Mouse (Mus musculus): ENCODE measurements around the gene Spem2.

- TF ChIP-seq CTCF (IDR thresholded peaks at IDR 0.05) (no peak), EP300 (IDR thresholded peaks at IDR 0.05) (no peak; the same call in 1 of the 2 replicates)
Observed at GRCm38 (mm10) chr11:69766872-69767624, 51.2 kb downstream of the Spem2 start.
